Mouse (Mus musculus): ENCODE measurements around the gene Cmtm3. TPM values are rescaled to one million over a fixed set of nuclear protein-coding genes. Genes with fewer than 3 reads are reported as not detected.
"Not testable (repeated sequence)": the region's sequence is repeated elsewhere in the genome, so short reads cannot be mapped to it uniquely, and the experiment has no call there.

Cmtm3 gene
- total RNA-seq (2021): 10 to 100 TPM; 12.4 to 16.5 TPM

DNA sequence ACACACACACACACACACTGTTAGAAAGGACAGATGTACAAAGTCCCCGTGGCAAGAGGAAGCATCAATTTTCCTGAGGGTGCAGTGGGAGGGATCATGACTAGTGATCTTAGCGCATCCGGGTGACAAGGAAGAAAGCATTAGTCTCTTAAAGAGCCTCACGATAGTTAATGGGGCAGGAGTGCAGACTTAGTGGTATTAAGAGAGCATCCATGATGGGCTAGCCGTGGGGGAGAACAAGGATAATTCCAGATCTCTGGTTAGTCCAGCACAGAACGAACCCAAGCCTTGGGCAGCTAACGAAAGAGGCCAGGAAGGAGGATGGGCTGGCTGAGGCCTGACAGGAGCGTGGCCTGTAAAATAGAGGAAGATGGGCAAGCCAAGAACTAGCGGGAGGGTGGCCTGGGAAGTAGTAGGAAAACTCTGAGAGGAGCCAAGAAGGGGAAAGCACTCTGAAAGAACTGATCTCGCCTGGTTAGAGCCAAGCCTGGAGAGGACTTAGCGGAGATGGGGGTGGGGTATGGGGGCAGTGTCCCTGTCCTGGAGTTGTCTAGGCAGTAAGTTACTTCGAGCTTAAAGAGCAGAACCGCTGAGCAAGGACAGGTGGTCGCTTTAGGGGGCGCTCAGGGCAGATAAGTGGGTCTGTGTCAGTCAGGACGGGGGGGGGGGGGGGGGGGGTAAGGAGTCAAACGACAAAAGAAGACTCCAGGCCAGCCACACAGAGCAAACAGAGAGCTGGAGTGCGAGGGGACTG is at the start of gene Cmtm3:
TSS of gene Cmtm3 (plus strand) at position 182 of the 754 bp plus-strand sequence.
- no peak for DNase-seq (ENCODE audit: extremely low spot score in 1 of 2, low spot score in 1 of 2)

GRCm38 (mm10) chr8:104293081-104293480 is 46.1 kb upstream of the Cmtm3 start, which contains the start of gene Cmtm2a:
TSS of gene Cmtm2a (minus strand) at chr8:104293181.
- not testable (repeated sequence) for DNase-seq (ENCODE audit: extremely low spot score in 1 of 2, low spot score in 1 of 2)

- no peak for DNase-seq (ENCODE audit: extremely low spot score in 1 of 2, low spot score in 1 of 2)
Observed at GRCm38 (mm10) chr8:104294396-104294795, 44.8 kb upstream of the Cmtm3 start.

- not testable (repeated sequence) for DNase-seq (ENCODE audit: extremely low spot score in 1 of 2, low spot score in 1 of 2)
Observed at GRCm38 (mm10) chr8:104301577-104301976, 37.6 kb upstream of the Cmtm3 start.

GRCm38 (mm10) chr8:104302536-104302935 is 36.7 kb upstream of the Cmtm3 start:
- DNase-seq (ENCODE audit: extremely low spot score in 1 of 2, low spot score in 1 of 2): not testable (repeated sequence)

DNA sequence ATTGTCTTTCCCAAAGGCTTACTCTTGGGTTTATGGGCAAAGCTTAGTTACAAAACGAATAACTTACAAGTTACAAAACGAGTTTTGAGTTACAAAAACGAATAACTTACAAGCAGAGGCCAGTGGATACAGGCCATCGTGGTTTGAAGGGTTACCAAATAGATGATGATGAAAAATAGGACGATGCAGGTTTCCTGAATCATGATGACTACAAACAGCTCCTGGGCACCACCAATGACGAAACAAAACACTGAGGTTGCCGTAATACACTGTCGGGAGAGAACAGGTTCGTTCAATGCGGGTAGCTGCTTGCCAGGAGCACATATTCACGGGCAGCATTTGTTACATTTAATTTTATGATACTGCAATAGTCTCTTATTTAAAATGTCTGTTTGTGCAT is 34.2 kb upstream of the Cmtm3 start:
- no peak for DNase-seq (ENCODE audit: extremely low spot score in 1 of 2, low spot score in 1 of 2)

- DNase-seq (ENCODE audit: extremely low spot score in 1 of 2, low spot score in 1 of 2): not testable (repeated sequence)
Observed at GRCm38 (mm10) chr8:104308341-104308740, 30.9 kb upstream of the Cmtm3 start.

- DNase-seq (ENCODE audit: extremely low spot score in 1 of 2, low spot score in 1 of 2): not testable (repeated sequence)
Observed at GRCm38 (mm10) chr8:104309441-104310155, 29.6 kb upstream of the Cmtm3 start, which contains the start of the genes Gm45711 and Cmtm1. TSS of gene Gm45711 (minus strand) at chr8:104310081. TSS of gene Cmtm1 (minus strand) at chr8:104310145.

DNA sequence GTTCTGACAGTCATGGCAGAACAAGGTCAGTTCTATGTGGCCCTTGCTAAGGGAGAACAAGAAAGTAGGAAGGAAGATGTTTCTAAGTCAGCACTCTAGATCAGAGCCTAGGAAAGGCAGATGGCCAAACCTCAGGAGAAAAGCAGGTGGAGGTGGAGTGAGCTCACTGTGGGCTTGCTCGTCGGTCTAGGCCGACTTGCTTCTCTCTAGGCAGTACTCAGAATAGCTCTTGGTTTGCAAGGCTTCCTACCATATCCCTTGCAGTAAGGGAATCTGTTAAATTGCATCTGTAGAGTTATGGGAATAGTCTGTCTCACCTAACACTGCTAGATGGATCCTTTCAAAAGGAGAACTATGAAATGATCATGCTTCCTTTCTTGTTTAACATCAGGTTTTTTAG is 27.2 kb upstream of the Cmtm3 start:
- DNase-seq (ENCODE audit: extremely low spot score in 1 of 2, low spot score in 1 of 2): not testable (repeated sequence)

DNA sequence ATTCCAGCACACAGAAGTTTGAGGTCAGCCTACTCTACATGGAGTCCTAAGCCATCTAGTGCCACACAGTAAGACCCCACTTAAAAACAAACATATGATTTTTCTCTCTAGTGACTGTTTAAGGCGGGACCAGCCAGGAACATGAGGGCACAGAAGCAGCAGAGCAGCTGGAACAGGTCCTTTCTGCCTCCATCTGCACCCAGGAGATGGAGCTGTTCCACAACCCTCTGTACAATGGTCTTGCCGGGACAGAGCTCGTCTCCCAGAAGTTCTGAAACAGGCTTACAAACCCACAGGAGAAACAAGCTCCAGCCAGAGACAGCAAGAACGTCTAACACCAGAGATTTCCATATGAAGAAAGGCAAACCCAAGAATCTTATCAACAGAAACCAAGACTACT is 25.9 kb upstream of the Cmtm3 start:
- DNase-seq (ENCODE audit: extremely low spot score in 1 of 2, low spot score in 1 of 2): peak in 1 of 2 experiments; percentile 21

DNA sequence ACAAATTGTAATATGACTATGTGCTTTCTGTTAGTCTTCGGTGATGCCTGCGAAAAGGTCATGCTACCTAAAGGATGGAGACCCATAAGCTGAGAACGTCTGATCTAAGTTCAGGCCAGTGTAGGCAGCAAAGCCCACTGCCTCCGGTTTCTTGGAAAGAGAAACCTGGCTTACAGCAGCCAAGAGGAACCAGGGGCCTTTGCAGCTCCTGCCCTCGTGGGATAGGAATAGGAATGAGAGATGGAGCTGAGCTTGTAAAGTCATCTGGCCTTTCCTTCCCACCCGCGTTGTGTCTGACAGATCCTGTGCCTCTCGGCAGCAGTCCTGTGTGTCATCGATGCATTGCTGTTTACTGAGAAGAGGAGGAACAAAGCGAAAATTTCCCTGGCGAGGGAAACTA is 17.9 kb upstream of the Cmtm3 start, which contains the start of gene Gm11020:
TSS of gene Gm11020 (plus strand) at position 301 of the 400 bp plus-strand sequence.
- not testable (repeated sequence) for DNase-seq (ENCODE audit: extremely low spot score in 1 of 2, low spot score in 1 of 2)

GRCm38 (mm10) chr8:104321930-104322329 is 17.3 kb upstream of the Cmtm3 start, which contains the start of gene Cmtm2b:
TSS of gene Cmtm2b (plus strand) at chr8:104322230.
- not testable (repeated sequence) for DNase-seq (ENCODE audit: extremely low spot score in 1 of 2, low spot score in 1 of 2)

- no peak for DNase-seq (ENCODE audit: extremely low spot score in 1 of 2, low spot score in 1 of 2)
Observed at GRCm38 (mm10) chr8:104332665-104333631, 6.3 kb upstream of the Cmtm3 start.

- DNase-seq (ENCODE audit: extremely low spot score in 1 of 2, low spot score in 1 of 2): no peak
Observed at GRCm38 (mm10) chr8:104333786-104334185, 5.4 kb upstream of the Cmtm3 start.

- DNase-seq (ENCODE audit: extremely low spot score in 1 of 2, low spot score in 1 of 2): no peak
Observed at GRCm38 (mm10) chr8:104334196-104334595, 5.0 kb upstream of the Cmtm3 start.

DNA sequence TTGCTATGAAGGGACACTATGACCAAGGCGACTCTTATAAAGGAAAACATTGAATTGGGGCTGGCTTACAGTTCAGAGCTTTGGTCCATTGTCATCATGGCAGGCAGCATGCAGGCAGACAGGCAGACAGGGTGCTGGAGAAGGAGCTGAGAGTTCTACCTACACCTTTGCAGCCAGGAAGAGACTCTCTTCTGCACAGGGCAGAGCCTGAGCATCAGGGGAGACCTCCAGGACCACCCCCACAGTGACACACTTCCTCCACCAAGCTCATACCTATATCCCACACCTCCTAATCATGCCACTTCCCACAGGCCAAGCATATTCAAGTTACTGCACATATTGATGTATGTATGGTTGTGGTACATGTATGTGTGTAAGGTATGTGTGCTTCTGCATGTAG is 2.4 kb upstream of the Cmtm3 start:
- DNase-seq (ENCODE audit: extremely low spot score in 1 of 2, low spot score in 1 of 2): no peak

GRCm38 (mm10) chr8:104337890-104338289 is 1.3 kb upstream of the Cmtm3 start:
- DNase-seq (ENCODE audit: extremely low spot score in 1 of 2, low spot score in 1 of 2): no peak

GRCm38 (mm10) chr8:104339983-104340232 is 698 bp downstream of the Cmtm3 start:
- DNase-seq (ENCODE audit: extremely low spot score in 1 of 2, low spot score in 1 of 2): no peak

- DNase-seq (ENCODE audit: extremely low spot score in 1 of 2, low spot score in 1 of 2): peak; percentile 50 to 65
Observed at GRCm38 (mm10) chr8:104340233-104341105, 1.3 kb downstream of the Cmtm3 start.

All from layer of hippocampus, postnatal 25 days (tissue).